Mouse (Mus musculus): ENCODE measurements around the gene Meltf. TPM values are rescaled to one million over a fixed set of nuclear protein-coding genes. Genes with fewer than 3 reads are reported as not detected.
"Not testable (repeated sequence)": the region's sequence is repeated elsewhere in the genome, so short reads cannot be mapped to it uniquely, and the experiment has no call there.

Meltf gene
- polyA plus RNA-seq, 1 experiment from 2014 or later: not detected

DNA sequence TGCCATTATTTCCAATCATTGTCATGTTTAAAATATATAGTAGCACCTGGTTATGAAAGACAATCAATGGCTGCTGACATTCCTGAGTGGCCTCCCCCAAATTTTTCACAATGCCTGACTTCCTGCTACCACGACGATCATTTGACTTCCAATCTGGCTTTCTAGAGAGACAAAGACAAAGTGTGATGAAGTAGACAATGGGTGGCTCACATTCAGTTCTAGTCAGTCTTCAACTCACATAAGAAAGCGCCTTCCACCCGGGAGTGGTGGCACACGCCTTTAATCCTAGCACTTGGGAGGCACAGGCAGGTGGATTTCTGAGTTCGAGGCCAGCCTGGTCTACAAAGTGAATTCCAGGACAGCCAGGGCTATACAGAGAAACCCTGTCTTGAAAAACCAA, 67.4 kb downstream of the Meltf start:
- H3K9ac ChIP-seq (ENCODE audit: low read length); H3K9me3 ChIP-seq (ENCODE audit: control insufficient read depth, low read length); ATAC-seq (ENCODE audit: insufficient read depth, low FRiP score, low TSS enrichment); DNase-seq (ENCODE audit: low spot score); H3K4me2 ChIP-seq (ENCODE audit: low read depth); H3K36me3 ChIP-seq (ENCODE audit: control insufficient read depth, insufficient read depth, low read length); H3K27ac ChIP-seq (ENCODE audit: low read depth, low read length); H3K4me3 ChIP-seq (ENCODE audit: low read depth, low read length); H3K27me3 ChIP-seq (ENCODE audit: control insufficient read depth, insufficient read depth, low read length): not testable (repeated sequence)
- H3K4me1 ChIP-seq (ENCODE audit: control insufficient read depth, insufficient read depth, low read length): peaks cover 12% of the 10 kb centered on the region
- 95% methylated on average over 6 of the region's 6 CpGs for WGBS

- 37% methylated on average over 8 of the region's 8 CpGs for WGBS
- peaks cover 12% of the 10 kb centered on the region for H3K4me1 ChIP-seq (ENCODE audit: control insufficient read depth, insufficient read depth, low read length)
- no peaks in the 10 kb centered on the region for H3K27me3 ChIP-seq (ENCODE audit: control insufficient read depth, insufficient read depth, low read length)
- peak overlapping the region; percentile 83 for H3K9ac ChIP-seq (ENCODE audit: low read length)
- peak overlapping the region; percentile 90 for H3K4me3 ChIP-seq (ENCODE audit: low read depth, low read length)
- H3K36me3 ChIP-seq (ENCODE audit: control insufficient read depth, insufficient read depth, low read length): no peaks in the 10 kb centered on the region
- no peak for DNase-seq (ENCODE audit: low spot score)
- H3K9me3 ChIP-seq (ENCODE audit: control insufficient read depth, low read length): no peaks in the 10 kb centered on the region
- H3K27ac ChIP-seq (ENCODE audit: low read depth, low read length): no peak overlapping the region
- ATAC-seq (ENCODE audit: insufficient read depth, low FRiP score, low TSS enrichment): no peak
- H3K4me2 ChIP-seq (ENCODE audit: low read depth): peak overlapping the region; percentile 86
These were observed 68.7 kb downstream of the Meltf start for GRCm38 (mm10) chr16:31947333-31947732.

DNA sequence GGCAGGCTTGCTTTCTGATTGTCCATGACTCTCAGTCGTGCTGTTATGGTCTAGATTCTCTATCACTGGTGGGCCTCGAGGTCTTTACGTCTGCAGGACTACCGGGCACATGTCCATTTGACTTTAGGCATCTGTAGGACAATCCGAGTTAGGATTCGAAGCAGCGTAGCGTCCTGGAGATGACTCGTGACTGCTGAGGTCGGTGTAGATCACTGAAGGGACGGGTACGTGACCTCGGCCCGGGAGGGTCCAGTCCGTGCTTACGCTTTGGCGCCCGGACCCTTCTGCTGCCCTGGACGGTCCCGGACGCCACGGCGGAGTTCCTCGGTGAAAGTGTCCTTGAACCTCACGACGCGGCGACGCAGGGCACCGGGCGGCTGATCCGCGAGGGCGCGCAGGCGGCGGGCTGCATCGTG, 69.3 kb downstream of the Meltf start:
- peak overlapping the region; percentile 87 for H3K27ac ChIP-seq (ENCODE audit: low read depth, low read length)
- H3K9me3 ChIP-seq (ENCODE audit: control insufficient read depth, low read length): no peaks in the 10 kb centered on the region
- H3K9ac ChIP-seq (ENCODE audit: low read length): peak overlapping the region; percentile 83
- H3K4me1 ChIP-seq (ENCODE audit: control insufficient read depth, insufficient read depth, low read length): peaks cover 12% of the 10 kb centered on the region
- peak overlapping the region; percentile 86 for H3K4me2 ChIP-seq (ENCODE audit: low read depth)
- no peaks in the 10 kb centered on the region for H3K36me3 ChIP-seq (ENCODE audit: control insufficient read depth, insufficient read depth, low read length)
- no peaks in the 10 kb centered on the region for H3K27me3 ChIP-seq (ENCODE audit: control insufficient read depth, insufficient read depth, low read length)
- H3K4me3 ChIP-seq (ENCODE audit: low read depth, low read length): peak overlapping the region; percentile 90
- under 1% methylated on average over 38 of the region's 38 CpGs for WGBS
- DNase-seq (ENCODE audit: low spot score): no peak
- ATAC-seq (ENCODE audit: insufficient read depth, low FRiP score, low TSS enrichment): peak; percentile 76; the same call in 1 of the 2 replicates

- H3K4me3 ChIP-seq (ENCODE audit: low read depth, low read length): peak within 1 kb of the TSS; percentile 90
These were observed 69.8 kb downstream of the Meltf start, which contains the start of the genes 0610012G03Rik and Ncbp2 for GRCm38 (mm10) chr16:31948345-31948774. TSS of gene 0610012G03Rik (minus strand) at chr16:31948494. TSS of gene Ncbp2 (plus strand) at chr16:31948513.

More at GRCm38 (mm10) chr16:31948345-31948774, 69.8 kb downstream of the Meltf start, which contains the start of the genes 0610012G03Rik and Ncbp2:
- peak within 1 kb of the TSS; percentile 87 for H3K9ac ChIP-seq (ENCODE audit: low read length)
- peak within 1 kb of the TSS; percentile 87 for H3K27ac ChIP-seq (ENCODE audit: low read depth, low read length)
- peaks cover 12% of the 10 kb centered on the region for H3K4me1 ChIP-seq (ENCODE audit: control insufficient read depth, insufficient read depth, low read length)
- ATAC-seq (ENCODE audit: insufficient read depth, low FRiP score, low TSS enrichment): peak; percentile 91
- H3K4me2 ChIP-seq (ENCODE audit: low read depth): peak within 1 kb of the TSS; percentile 86
- no peaks in the 10 kb centered on the region for H3K9me3 ChIP-seq (ENCODE audit: control insufficient read depth, low read length)
- no peaks in the 10 kb centered on the region for H3K36me3 ChIP-seq (ENCODE audit: control insufficient read depth, insufficient read depth, low read length)
- peak; percentile 97 for DNase-seq (ENCODE audit: low spot score)
- WGBS: 0% methylated on average over 55 of the region's 55 CpGs
- no peaks in the 10 kb centered on the region for H3K27me3 ChIP-seq (ENCODE audit: control insufficient read depth, insufficient read depth, low read length)

Other genes starting within 250 kb of the Meltf start
- 21.0 and 23.8 TPM in 2 replicates for gene Dlg1, start 215.4 kb upstream of the Meltf start, polyA plus RNA-seq (2014; fragmentation: Nextera tagmentation; extraction: Ambion mirVana)
- gene Pigz, start 55.0 kb downstream of the Meltf start, polyA plus RNA-seq (2014; fragmentation: Nextera tagmentation; extraction: Ambion mirVana): 1.2 and 1.4 TPM in 2 replicates
- gene 0610012G03Rik, start 69.7 kb downstream of the Meltf start, polyA plus RNA-seq (2014; fragmentation: Nextera tagmentation; extraction: Ambion mirVana): 81.0 and 87.9 TPM in 2 replicates
- gene Ncbp2, start 69.7 kb downstream of the Meltf start, polyA plus RNA-seq (2014; fragmentation: Nextera tagmentation; extraction: Ambion mirVana): 139 and 145 TPM in 2 replicates
- gene Senp5, start 124.5 kb downstream of the Meltf start, polyA plus RNA-seq (2014; fragmentation: Nextera tagmentation; extraction: Ambion mirVana): 11.5 and 13.2 TPM in 2 replicates
- gene Pak2, start 200.5 kb downstream of the Meltf start, polyA plus RNA-seq (2014; fragmentation: Nextera tagmentation; extraction: Ambion mirVana): 48.4 and 50.7 TPM in 2 replicates
- gene Pigx, start 220.9 kb downstream of the Meltf start, polyA plus RNA-seq (2014; fragmentation: Nextera tagmentation; extraction: Ambion mirVana): 128 and 138 TPM in 2 replicates
- 41.5 and 47.2 TPM in 2 replicates for gene Cep19, start 221.0 kb downstream of the Meltf start, polyA plus RNA-seq (2014; fragmentation: Nextera tagmentation; extraction: Ambion mirVana)

Data from neural tube, embryonic 11.5 days (tissue).